Mouse (Mus musculus) limb, embryonic 10.5 days (tissue): ENCODE measurements around the gene Exoc3l4. TPM values are rescaled to one million over a fixed set of nuclear protein-coding genes. Genes with fewer than 3 reads are reported as not detected.
A peak's percentile ranks its signal among the peaks of the same experiment; 100 is the strongest.

Source experiments
- DNase-seq: peaks from one replicate; pipeline ENCODE4 v3.0.0-alpha.2; 2017; ENCODE audit warnings: low spot score
- H3K27ac ChIP-seq: fragments of 300-500 bp; sonication (generic); 2 replicates; pipeline ENCODE4 v1.5.1; 2016; ENCODE audit warnings: mild to moderate bottlenecking
- H3K27me3 ChIP-seq: fragments of 300-500 bp; sonication (generic); 2 replicates; pipeline ENCODE4 v1.6.1; 2016; ENCODE audit warnings: low read depth, mild to moderate bottlenecking; ENCODE audit not compliant: poor library complexity, severe bottlenecking
- H3K36me3 ChIP-seq: fragments of 300-500 bp; sonication (generic); 2 replicates; pipeline ENCODE4 v1.6.1; 2016; ENCODE audit warnings: mild to moderate bottlenecking, moderate library complexity
- H3K4me1 ChIP-seq: fragments of 300-500 bp; sonication (generic); 2 replicates; pipeline ENCODE4 v1.6.1; 2016
- H3K4me3 ChIP-seq: fragments of 300-500 bp; sonication (generic); 2 replicates; pipeline ENCODE4 v1.5.1; 2016; ENCODE audit warnings: mild to moderate bottlenecking, moderate library complexity
- H3K9me3 ChIP-seq: fragments of 300-500 bp; sonication (generic); replicated peaks from 2 replicates; pipeline ENCODE4 v1.6.1; 2016; ENCODE audit warnings: mild to moderate bottlenecking
- WGBS: fragments of 180-500 bp; shearing (Covaris S2); methylation state at CpG from one replicate; pipeline ENCODE4 v1.1.7; 2016; 5-methylcytosine and 5-hydroxymethylcytosine counted together
- polyA plus RNA-seq: library from polyadenylated mRNA; unstranded; fragments of >200 nt; fragmentation: Nextera tagmentation; extraction: Ambion mirVana; gene quantifications from 2 replicates; pipeline ENCODE4 v1.2.1, GENCODE M21; 2016

The Exoc3l4 gene
- polyA plus RNA-seq, 1 experiment from 2014 or later = 5.1 TPM

DNA sequence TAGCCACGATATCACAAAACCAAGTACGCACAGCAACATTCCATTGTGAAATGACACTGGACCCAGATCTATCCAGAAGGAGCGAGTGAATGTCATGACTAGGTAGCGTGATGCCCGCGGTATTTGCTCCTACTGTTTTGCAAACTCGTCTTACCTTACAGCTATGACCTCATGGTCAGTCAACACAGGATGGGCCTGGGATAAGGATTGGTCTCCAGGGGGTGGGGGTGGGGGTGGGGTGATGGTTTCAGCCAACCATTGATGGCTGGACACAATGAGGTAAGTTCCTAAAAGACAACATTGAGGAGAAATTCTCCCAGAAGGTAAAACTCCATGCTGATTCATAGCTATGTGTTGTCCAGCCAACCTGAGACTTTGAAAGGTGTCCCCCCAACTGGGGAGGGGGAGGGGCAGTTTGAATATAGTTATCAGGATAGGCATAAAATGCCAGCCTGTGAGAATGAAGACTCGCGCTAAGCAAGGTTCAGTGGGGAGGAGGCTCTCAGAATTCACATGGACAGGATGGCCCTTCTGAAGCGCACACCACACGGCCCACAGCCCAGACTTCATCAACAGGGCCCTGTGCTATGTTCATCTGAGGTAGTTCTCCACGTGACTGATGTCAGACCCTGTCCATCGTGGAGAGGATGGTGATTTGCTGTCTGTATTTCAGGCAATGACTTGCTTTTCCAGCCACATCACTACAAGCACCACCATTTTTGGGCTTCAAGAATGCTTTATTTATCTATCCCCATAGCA, 30.8 kb upstream of the Exoc3l4 start:
- no peak overlapping the region for H3K4me3 ChIP-seq
- WGBS = 90% methylated on average over 13 of the region's 13 CpGs
- H3K9me3 ChIP-seq = no peaks in the 10 kb centered on the region
- peaks cover 7% of the 10 kb centered on the region for H3K4me1 ChIP-seq
- DNase-seq = no peak
- H3K36me3 ChIP-seq = no peaks in the 10 kb centered on the region
- H3K27ac ChIP-seq = no peak overlapping the region
- H3K27me3 ChIP-seq = no peaks in the 10 kb centered on the region

DNA sequence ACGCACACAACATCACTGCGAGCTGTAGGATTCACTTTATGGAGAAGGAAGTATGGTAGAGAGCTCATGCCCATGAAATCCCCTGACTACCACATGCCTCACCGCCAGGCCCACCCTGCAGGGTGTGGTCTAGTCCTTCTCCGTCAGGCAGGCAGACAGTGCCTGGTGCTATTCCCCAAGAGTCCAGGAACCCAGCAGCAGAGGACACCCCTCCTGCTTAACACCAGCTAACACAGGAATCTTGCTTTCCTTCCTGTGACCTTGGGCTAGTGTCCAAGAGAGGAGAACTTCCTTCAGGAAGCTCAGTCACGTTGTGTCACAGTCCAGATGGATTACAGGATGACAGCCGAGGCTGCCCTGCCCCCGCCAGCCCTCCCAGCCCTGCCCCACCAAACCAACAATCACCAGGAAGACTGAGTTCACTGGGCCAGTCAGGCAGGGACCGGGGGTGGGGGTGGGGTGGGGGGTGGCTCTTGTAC, 30.1 kb upstream of the Exoc3l4 start:
- Histone ChIP-seq H3K4me3 (no peak overlapping the region), H3K4me1 (peaks cover 7% of the 10 kb centered on the region), H3K27me3 (no peaks in the 10 kb centered on the region), H3K36me3 (no peaks in the 10 kb centered on the region), H3K9me3 (no peaks in the 10 kb centered on the region), H3K27ac (no peak overlapping the region)
- WGBS = 63% methylated on average over 8 of the region's 8 CpGs
- DNase-seq = no peak

DNA sequence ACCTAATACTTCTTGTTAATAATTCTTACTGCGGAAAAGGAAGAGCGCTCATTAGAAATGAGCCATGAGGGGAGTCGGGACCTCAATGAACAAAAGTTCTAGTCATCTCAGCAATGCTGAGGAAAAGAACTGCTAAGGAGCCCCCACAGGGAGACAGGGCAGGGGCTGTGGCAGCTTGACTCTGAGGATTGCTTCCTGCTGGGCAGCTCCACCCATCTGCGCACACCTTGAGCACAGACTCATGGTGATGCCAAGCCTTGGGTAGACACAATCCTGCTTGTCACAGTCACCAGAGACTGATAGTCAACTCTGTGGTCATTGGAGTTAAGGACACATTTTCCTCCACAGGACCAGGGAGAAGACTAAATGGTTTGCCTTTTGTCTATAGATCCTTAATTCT, 29.7 kb upstream of the Exoc3l4 start:
- H3K36me3 ChIP-seq = no peaks in the 10 kb centered on the region
- H3K27me3 ChIP-seq = no peaks in the 10 kb centered on the region
- no peak overlapping the region for H3K27ac ChIP-seq
- peaks cover 7% of the 10 kb centered on the region for H3K4me1 ChIP-seq
- 91% methylated on average over 4 of the region's 4 CpGs for WGBS
- no peak for DNase-seq
- no peaks in the 10 kb centered on the region for H3K9me3 ChIP-seq
- H3K4me3 ChIP-seq = no peak overlapping the region

DNA sequence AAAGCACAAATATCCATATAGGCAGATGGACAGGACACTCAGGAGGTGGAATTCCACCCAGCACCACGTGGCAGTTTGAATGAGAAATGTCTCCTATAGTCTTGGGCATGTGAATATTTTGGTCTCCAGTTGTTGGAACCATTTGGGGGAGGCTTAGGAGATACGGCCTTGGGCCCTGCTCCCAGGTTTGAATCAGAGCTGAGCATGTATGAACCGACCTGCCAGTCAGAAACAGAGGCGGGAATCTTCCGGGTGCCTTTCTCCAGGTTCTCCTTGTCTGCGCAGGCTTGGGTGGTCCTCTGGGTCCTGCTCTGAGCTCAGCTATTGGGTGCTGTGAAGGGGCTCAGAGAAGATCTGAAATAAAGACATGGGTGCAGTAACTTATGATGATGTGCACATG, 22.8 kb upstream of the Exoc3l4 start:
- no peaks in the 10 kb centered on the region for H3K36me3 ChIP-seq
- DNase-seq = no peak
- 86% methylated on average over 6 of the region's 6 CpGs for WGBS
- no peak overlapping the region for H3K27ac ChIP-seq
- H3K4me1 ChIP-seq = no peaks in the 10 kb centered on the region
- H3K4me3 ChIP-seq = no peak overlapping the region
- H3K27me3 ChIP-seq = peaks cover 20% of the 10 kb centered on the region; the same call in 1 of the 2 replicates
- H3K9me3 ChIP-seq = no peaks in the 10 kb centered on the region

DNA sequence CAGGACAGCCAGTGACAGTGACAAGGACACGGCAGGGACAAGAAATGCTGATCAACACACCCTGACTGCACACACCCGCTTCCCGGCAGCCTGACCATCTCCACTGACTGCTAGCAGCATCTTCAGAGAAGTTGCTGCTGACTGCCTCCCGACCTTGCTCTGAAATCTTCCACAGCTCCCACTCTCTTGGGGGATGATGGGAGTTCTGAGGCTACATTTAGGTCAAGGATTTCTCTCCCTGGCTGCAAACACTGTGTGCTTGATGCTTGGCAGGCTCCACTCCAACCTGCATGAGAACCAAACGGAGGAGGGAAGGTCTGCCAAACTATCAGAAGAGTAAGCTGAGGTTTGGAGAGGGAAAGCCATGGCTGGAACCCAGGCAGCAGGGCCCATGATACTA, 19.8 kb upstream of the Exoc3l4 start:
- Histone ChIP-seq H3K9me3 (no peaks in the 10 kb centered on the region), H3K27ac (no peak overlapping the region), H3K36me3 (no peaks in the 10 kb centered on the region), H3K4me3 (no peak overlapping the region), H3K4me1 (peaks cover 5% of the 10 kb centered on the region; the same call in 1 of the 2 replicates), H3K27me3 (peaks cover 26% of the 10 kb centered on the region)
- WGBS = 80% methylated on average over 5 of the region's 5 CpGs
- no peak for DNase-seq

DNA sequence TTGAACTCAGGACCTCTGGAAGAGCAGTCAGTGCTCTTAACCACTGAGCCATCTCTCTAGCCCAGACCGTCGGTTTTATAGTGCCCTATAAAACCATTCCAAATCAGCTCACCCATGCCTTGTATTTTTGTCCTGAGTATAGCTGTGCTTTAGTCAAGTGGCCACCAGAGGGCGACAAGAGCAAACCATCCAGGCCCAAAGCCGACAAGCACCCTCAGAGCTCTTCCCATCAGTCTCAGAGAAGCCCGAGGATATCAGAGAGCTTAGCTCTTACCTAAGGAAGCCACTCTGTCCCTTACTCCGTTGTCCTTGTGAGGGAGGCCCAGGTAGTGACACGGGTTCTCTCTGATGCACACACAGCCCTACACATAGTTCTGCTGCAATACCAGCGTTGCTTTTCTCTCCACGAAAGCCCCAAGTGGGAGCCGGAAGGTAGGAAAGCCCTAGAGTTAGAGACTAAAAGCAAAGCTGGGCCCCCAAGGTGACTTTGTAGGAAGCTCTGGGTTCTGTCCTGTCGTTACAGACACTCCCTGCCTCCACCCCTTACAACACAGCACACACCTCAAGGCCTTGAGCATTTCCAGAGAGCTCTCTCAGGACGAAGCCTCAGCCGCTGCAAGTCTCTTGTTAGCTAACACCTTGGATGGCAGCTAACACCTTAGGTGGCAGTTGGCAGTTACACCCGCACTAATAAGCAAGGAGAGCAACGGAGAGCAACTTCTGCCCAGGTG, 15.2 kb upstream of the Exoc3l4 start:
- Histone ChIP-seq H3K27me3 (peaks cover 48% of the 10 kb centered on the region), H3K4me3 (no peak overlapping the region), H3K4me1 (peaks cover 11% of the 10 kb centered on the region), H3K9me3 (no peaks in the 10 kb centered on the region), H3K36me3 (no peaks in the 10 kb centered on the region), H3K27ac (no peak overlapping the region)
- WGBS = 14% methylated on average over 15 of the region's 15 CpGs
- peak; percentile 87 for DNase-seq

DNA sequence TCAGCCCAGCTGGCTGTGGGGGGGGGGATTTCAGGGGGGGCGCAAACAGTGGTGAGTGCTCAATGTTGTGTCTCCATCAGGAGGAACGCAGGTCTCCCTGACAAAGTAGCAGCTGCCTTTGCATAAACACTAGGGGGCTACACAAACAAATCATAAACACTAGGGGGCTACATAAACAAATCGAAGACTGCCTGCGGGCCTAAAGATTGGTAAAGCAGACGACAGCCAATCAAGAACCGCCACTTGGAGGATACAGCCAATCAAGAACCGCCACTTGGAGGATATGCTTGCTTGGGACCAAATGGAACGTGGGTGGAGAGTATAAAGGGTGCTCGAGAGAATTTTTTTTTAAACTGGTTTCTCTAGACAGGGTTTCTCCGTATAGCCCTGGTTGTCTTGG, 11.9 kb upstream of the Exoc3l4 start:
- no peak overlapping the region for H3K27ac ChIP-seq
- DNase-seq = no peak
- H3K27me3 ChIP-seq = peaks cover 67% of the 10 kb centered on the region
- 50% methylated on average over 10 of the region's 10 CpGs for WGBS
- H3K36me3 ChIP-seq = no peaks in the 10 kb centered on the region
- H3K4me1 ChIP-seq = peaks cover 19% of the 10 kb centered on the region
- no peak overlapping the region for H3K4me3 ChIP-seq
- no peaks in the 10 kb centered on the region for H3K9me3 ChIP-seq

DNA sequence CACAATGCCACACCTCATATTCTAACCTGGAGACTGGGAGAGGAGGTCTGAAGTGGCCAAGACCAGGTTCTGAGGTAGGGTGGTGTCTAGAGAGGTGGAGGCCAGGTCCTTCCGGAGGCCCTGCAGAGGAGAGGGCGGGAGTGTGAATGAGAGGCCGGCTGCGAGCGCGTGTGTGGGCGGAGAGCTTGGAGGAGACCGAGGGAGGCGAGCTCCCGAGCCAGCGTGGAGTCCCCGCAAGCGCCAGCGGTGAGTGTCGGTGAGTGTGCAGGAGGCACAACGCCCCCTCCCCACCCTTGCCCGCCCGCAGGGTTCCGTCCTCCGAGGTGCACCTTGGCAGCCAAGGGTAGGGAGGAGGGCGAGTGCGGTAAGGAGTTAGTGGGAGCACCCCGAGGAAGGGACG, 10.2 kb upstream of the Exoc3l4 start, which contains the start of gene Lbhd2:
Gene Lbhd2, plus strand, starts transcription at position 188 of the 400 bp plus-strand sequence.
- 1% methylated on average over 24 of the region's 24 CpGs for WGBS
- H3K27me3 ChIP-seq = peaks cover 81% of the 10 kb centered on the region
- H3K27ac ChIP-seq = peak within 1 kb of the TSS; percentile 51
- no peak for DNase-seq
- H3K36me3 ChIP-seq = no peaks in the 10 kb centered on the region
- peaks cover 23% of the 10 kb centered on the region for H3K4me1 ChIP-seq
- H3K4me3 ChIP-seq = peak within 1 kb of the TSS; percentile 36
- no peaks in the 10 kb centered on the region for H3K9me3 ChIP-seq

DNA sequence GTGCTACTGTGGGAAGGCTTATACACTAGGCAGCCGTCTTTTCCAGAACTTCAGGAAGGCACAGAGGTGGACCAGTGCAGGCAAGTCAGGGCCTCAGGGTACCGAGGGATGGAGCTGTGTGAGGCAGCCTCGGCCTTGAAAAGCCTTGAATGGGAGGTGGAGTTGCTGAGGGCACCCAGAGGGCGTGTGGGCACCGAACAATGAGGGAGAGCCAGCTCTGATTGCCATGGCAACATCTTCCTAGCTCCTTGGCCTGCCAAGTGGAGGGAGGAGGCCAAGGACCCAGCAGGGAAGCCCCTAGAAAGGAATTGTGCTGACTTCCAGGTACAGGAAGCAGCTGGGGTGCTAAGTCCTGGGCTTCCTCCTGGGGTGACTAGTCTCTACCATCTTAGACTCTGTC, 7.2 kb upstream of the Exoc3l4 start:
- no peak for DNase-seq
- no peak overlapping the region for H3K4me3 ChIP-seq
- H3K27me3 ChIP-seq = peaks cover 67% of the 10 kb centered on the region
- H3K9me3 ChIP-seq = no peaks in the 10 kb centered on the region
- peaks cover 35% of the 10 kb centered on the region for H3K4me1 ChIP-seq
- H3K27ac ChIP-seq = no peak overlapping the region
- no peaks in the 10 kb centered on the region for H3K36me3 ChIP-seq
- 38% methylated on average over 5 of the region's 5 CpGs for WGBS

DNA sequence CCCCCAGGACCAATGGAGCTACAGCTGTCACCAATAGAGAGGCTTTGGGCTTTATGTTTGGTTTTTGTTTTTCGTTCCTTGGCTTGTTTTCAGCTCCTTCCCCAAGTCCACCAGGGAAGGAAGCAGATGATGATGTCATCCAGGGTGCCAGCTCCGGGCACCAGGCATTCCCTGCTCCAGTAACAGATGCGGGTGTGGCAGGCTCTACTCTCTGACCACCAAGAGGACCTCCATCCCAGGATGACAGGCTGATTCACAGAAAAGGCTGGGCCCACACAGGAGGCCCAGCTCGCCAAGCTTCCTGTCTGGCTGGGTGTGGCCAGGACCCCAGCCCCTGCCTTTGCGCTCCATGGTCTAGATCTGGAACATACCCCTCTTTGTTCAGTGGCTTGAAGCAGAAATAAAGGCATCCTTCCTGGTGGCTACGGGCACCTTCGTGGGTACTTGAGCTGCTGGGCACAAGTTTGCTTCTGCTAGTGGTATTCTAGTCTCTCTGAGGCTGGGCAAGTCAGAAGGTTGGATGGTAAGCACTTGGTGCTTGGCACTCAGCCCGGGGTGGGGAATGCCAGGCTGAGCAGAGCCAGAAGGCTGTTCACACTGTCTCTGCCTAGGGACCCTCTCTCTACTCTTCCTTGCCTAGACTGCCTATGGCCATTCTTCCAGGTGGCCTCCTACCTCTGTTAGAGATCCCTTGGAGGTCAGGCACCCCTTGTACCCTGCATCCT, 5.0 kb upstream of the Exoc3l4 start:
- H3K9me3 ChIP-seq = no peaks in the 10 kb centered on the region
- peaks cover 35% of the 10 kb centered on the region for H3K4me1 ChIP-seq
- H3K27ac ChIP-seq = no peak overlapping the region
- 77% methylated on average over 8 of the region's 8 CpGs for WGBS
- no peak overlapping the region for H3K4me3 ChIP-seq
- DNase-seq = no peak
- H3K36me3 ChIP-seq = no peaks in the 10 kb centered on the region
- H3K27me3 ChIP-seq = peaks cover 71% of the 10 kb centered on the region

DNA sequence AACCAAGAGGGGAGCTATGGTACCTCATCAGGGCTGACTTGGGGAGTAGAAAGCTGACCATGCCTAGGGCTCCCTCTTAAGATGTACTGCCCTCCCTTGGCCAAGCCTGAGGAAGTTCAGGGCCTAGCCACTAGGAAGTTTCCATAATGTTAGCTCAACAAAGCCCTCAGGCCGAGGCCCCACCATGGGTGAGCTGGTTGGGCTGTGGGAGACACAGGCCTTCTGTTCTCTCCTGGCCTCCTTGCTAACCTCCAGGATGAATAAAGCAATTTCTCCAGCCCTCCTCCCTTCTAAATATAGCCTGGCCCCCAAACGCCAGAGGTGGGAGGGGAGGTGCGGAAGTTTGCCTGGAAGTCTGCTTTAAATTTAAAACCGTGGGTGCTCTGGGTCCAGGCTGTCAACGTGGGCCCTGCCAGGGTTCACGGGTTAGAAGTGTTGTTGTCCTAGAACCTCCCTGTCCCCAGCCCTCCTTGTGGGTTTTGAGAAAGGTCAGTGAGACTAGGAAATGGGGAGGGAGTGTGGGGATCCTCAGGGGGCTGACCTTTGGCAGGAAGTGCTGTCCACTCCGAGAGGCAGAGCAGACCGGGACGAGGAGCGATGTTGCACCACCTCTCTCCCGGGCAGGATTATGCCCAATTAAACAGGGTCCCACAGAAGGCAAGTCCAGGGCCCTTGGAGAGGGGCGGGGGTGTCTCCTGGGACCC, 4.1 kb upstream of the Exoc3l4 start:
- no peak for DNase-seq
- H3K4me3 ChIP-seq = peak overlapping the region; percentile 45
- H3K27me3 ChIP-seq = peaks cover 71% of the 10 kb centered on the region
- no peaks in the 10 kb centered on the region for H3K9me3 ChIP-seq
- H3K36me3 ChIP-seq = no peaks in the 10 kb centered on the region
- H3K4me1 ChIP-seq = peaks cover 41% of the 10 kb centered on the region
- whole genome bisulfite sequencing = 14% methylated on average over 12 of the region's 12 CpGs
- peak overlapping the region; percentile 73 for H3K27ac ChIP-seq

DNA sequence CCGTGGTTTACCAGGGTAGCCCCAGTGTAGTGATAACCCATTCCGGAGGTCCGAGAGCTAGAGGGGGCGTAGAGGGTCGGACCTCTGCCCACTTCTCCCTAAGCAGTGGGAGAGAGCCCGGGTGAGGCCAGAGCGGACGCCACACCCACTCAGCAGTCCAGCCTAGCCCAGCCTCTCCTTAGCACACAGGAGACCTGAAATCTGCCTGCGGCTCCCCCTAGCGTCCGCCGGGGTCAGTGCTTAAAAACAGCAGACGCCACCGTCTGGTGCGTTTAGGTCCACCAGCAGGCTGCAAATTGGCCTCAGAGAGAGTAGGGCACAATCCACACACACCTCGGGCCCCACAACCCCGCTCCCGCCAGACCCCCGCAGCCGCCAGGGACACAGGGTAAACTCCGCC, 3.5 kb upstream of the Exoc3l4 start:
- no peaks in the 10 kb centered on the region for H3K9me3 ChIP-seq
- 2% methylated on average over 21 of the region's 21 CpGs for WGBS
- H3K36me3 ChIP-seq = no peaks in the 10 kb centered on the region
- H3K27ac ChIP-seq = peak overlapping the region; percentile 73
- peaks cover 71% of the 10 kb centered on the region for H3K27me3 ChIP-seq
- DNase-seq = peak; percentile 91
- H3K4me3 ChIP-seq = peak overlapping the region; percentile 45
- H3K4me1 ChIP-seq = peaks cover 41% of the 10 kb centered on the region
